Mouse (Mus musculus): ENCODE measurements around the gene Rps6kc1.

DNA sequence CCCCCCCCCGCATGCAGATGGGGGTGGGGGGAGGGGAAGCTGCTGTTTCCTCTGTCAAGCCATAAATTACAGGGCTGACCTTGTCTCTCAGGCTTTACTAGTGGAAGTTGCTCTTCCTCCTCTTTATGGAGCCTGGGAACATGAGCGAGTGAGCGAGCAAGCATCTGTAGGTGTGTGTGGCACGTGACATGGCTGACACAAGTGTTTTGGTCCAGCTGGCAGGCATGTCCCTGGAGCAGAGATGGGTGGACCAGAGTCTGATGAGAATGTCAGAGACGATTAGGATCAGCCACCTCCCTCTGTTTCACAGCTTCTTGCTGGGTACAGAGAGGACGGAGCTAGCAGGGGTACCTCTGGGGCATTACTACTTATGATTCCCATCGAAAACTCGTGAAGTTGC is 153.7 kb downstream of the Rps6kc1 start:
- no peak for TF ChIP-seq RCOR1 (conservative IDR thresholded peaks at IDR 0.05; ENCODE audit: low read depth, low read length)
- no peak for TF ChIP-seq MAFK (IDR thresholded peaks at IDR 0.05; ENCODE audit: insufficient replicate concordance, low read length)
- no peak for TF ChIP-seq ELF1 (IDR thresholded peaks at IDR 0.05; ENCODE audit: low read depth, low read length)

Data from CH12.LX (cell line).